ENCODE assay signal across 18 mouse cellular contexts in the genomic region with DNA sequence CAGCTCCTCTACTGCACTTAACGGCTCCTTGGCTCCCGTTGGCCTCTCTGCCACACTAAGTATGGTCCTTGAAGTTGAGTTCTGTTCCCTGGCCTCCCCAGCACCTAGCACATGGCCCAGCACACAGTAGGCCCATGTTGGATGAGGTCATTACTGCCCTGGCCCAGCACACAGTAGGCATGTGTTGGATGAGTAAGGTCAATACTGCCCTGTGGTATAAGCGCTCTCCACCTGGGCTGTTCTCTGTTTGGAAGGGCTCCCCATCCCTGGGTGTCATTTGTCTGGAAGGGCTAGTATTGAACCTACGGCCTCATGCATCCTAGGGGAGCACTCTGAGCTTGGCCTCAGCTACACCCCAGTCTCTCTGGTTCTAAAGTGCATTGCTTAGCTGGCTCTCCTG.
"Had no signal": no experiment of that assay in that cellular context is flagged by ENCODE, and none has a peak within 500 bp of the region (broad histone marks: within the 10 kb centered on the region; RNA-seq: fewer than 3 reads in every experiment).

No protein-coding gene starts in this region.

- H3K36me3 ChIP-seq: midbrain, embryonic 10.5 days; neural tube, embryonic 15.5 days had no signal

- H3K27ac ChIP-seq: midbrain, embryonic 10.5 days; midbrain, embryonic 13.5 days; neural tube, embryonic 13.5 days; neural tube, embryonic 15.5 days had no signal

- H3K4me2 ChIP-seq: lung, embryonic 14.5 days; midbrain, embryonic 13.5 days; neural tube, embryonic 13.5 days; neural tube, embryonic 15.5 days had no signal

- H3K4me3 ChIP-seq: midbrain, embryonic 10.5 days; midbrain, embryonic 13.5 days; myocyte; neural tube, embryonic 13.5 days; neural tube, embryonic 15.5 days had no signal

- ATAC-seq: midbrain, embryonic 13.5 days; midbrain, embryonic 16.5 days had no signal

- H3K9me3 ChIP-seq: midbrain, embryonic 10.5 days; midbrain, embryonic 13.5 days; neural tube, embryonic 13.5 days; neural tube, embryonic 15.5 days had no signal

- DNase-seq: lung, adult 18-20 months; lung, embryonic 14.5 days; lung, postnatal 10 days; lung, postnatal 4 days; retina, postnatal 1 day; right cerebral cortex, adult 18-20 months; right cerebral cortex, postnatal 25 days; right cerebral cortex, postnatal 4 days; spleen, adult 18-20 months; thymus, adult 18-20 months; thymus, postnatal 14 days; thymus, postnatal 36 days had no signal

- H3K9ac ChIP-seq: lung, embryonic 14.5 days; midbrain, embryonic 13.5 days; neural tube, embryonic 13.5 days; neural tube, embryonic 15.5 days had no signal
